Mouse (Mus musculus): ENCODE measurements around the gene Ganab. TPM values are rescaled to one million over a fixed set of nuclear protein-coding genes. Genes with fewer than 3 reads are reported as not detected.
"Not testable (repeated sequence)": the region's sequence is repeated elsewhere in the genome, so short reads cannot be mapped to it uniquely, and the experiment has no call there.

The Ganab gene
- total RNA-seq (2021): 10 to 100 TPM; 21.6 to 26.4 TPM
- long read RNA-seq, experiment 1, transcript Ganab-202 (24 exons, 3,788 nt): major isoform, 5 of 18 reads
- long read RNA-seq, experiment 1, transcript Ganab-201 (25 exons, 3,860 nt): major isoform, 5 of 18 reads
- long read RNA-seq, experiment 1, partial matches to known transcripts: 8 of 18 reads
- long read RNA-seq, experiment 1, other reads (novel, unspliced or antisense): 0 of 18 reads
- long read RNA-seq, experiment 2, transcript Ganab-202 (24 exons, 3,788 nt): major isoform, 5 of 11 reads
- long read RNA-seq, experiment 2, partial matches to known transcripts: 5 of 11 reads
- long read RNA-seq, experiment 2, other reads (novel, unspliced or antisense): 1 of 11 reads

DNA sequence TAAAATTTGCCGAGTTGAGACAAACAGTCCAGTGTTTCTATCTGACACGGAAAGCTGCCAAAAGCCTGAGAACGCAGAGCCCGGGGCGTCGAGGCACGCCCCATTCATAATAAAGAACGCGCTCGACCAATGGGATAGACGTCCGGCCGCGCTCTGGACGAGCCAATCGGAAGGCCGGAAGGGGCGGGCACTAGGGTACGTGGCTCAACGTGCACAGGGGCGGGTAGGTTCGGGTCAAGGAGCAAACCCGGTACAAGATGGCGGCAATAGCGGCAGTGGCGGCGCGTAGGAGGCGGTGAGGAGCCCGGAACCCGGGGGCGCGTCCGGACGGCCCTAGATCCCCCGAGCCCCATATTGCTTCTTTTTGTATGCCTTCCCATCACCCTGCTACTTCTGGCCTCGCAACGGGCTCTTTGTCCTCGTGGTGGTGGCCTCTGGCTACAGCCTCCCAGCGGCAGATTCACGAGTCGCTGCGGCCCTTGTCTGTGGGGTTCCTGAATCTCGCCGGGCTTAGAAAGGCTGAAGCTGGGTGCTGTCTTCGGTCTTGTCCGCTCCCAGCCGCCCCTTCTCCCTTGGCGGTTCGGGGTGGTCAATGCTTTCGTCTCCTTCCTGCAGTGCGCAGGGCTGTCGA is at the start of gene Ganab:
Gene Ganab (plus strand): TSS at position 207 of the 631 bp plus-strand sequence.
- Histone ChIP-seq H3K4me3 (peak within 1 kb of the TSS; percentile 91), H3K27ac (peak within 1 kb of the TSS; percentile 96)
- peak; percentile 33; the same call in 1 of the 2 replicates for TF ChIP-seq CTCF (IDR thresholded peaks at IDR 0.05)
- intact Hi-C loops (cut with DNase I): loop anchor here (2.0 kb wide), 2 partner anchors 21 to 27 kb away; partner anchors contain the start of gene Ubxn1
- peak; percentile 97 for DNase-seq

DNA sequence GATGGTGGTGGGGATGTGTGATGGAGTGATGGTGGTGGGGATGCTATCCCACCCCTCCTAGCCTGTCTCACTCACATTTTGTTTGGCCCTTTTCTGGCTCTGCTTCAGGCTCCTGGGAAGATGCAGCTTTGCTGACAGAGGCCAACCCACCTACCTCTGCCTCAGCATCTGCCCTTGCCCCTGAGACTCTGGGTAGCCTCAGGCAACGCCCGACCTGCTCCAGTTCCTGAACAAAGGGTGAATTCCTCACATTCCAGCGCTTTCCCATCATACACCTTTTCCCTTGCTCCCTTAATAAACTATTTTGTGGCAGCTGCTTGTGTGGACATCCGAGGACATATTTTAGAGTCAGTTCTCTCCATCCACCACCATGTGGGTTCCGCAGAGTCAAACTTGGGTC is 49.5 kb upstream of the Ganab start:
- Histone ChIP-seq H3K4me3 (no peak overlapping the region), H3K27ac (no peak overlapping the region)
- intact Hi-C loops (cut with DNase I): no loop called here
- no peak for TF ChIP-seq CTCF (IDR thresholded peaks at IDR 0.05)
- DNase-seq: no peak

DNA sequence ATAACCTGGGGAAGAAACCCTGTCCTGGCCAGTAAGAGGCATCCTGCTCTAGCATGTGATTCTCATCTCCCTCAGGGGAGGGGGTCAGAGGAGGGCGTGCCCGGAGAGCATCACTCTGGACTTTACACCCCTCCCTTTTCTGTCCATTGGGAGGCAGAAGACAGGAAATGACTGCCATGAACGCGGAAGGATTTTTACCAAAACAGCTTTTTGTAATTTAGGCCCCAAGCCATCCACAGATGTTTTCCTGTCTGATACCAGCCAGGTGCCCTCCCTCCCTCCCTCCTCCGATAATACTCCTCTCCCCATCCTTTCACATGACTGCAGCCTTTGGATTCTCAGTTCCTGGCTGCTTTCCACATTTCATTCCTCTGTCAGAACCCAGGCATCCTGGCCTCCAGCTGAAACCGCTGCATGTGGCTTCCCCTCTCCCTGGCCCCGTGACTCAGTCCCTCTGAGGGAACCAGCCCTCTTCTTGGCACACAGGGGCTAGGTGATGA is 47.4 kb upstream of the Ganab start, which contains the start of gene Lrrn4cl:
Gene Lrrn4cl (plus strand): TSS at position 367 of the 500 bp plus-strand sequence.
- peak; percentile 78 for DNase-seq
- TF ChIP-seq CTCF (IDR thresholded peaks at IDR 0.05): no peak
- intact Hi-C loops (cut with DNase I): no loop called here
- H3K27ac ChIP-seq: peak within 1 kb of the TSS; percentile 88
- H3K4me3 ChIP-seq: peak within 1 kb of the TSS; percentile 67

DNA sequence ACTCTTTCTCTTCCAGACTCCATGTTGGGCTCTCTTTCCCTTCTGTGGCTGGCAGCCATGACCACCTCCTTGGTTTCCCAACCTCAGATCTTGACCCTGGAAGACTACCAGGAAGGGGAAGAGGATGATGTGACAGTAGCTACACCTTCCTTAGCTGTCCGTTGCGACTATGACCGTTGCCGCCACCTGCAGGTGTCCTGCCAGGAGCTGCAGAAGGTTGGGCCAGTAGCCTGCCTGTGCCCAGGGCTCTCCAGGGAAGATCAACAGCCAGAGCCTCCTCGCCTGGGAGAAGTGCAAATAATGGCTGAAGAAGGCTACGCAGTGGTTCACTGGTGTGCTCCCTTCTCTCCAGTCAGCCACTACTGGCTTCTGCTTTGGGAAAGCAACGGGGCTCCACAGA is 46.2 kb upstream of the Ganab start:
- H3K27ac ChIP-seq: peak overlapping the region; percentile 88
- H3K4me3 ChIP-seq: peak overlapping the region; percentile 67
- intact Hi-C loops (cut with DNase I): no loop called here
- TF ChIP-seq CTCF (IDR thresholded peaks at IDR 0.05): no peak
- DNase-seq: no peak

DNA sequence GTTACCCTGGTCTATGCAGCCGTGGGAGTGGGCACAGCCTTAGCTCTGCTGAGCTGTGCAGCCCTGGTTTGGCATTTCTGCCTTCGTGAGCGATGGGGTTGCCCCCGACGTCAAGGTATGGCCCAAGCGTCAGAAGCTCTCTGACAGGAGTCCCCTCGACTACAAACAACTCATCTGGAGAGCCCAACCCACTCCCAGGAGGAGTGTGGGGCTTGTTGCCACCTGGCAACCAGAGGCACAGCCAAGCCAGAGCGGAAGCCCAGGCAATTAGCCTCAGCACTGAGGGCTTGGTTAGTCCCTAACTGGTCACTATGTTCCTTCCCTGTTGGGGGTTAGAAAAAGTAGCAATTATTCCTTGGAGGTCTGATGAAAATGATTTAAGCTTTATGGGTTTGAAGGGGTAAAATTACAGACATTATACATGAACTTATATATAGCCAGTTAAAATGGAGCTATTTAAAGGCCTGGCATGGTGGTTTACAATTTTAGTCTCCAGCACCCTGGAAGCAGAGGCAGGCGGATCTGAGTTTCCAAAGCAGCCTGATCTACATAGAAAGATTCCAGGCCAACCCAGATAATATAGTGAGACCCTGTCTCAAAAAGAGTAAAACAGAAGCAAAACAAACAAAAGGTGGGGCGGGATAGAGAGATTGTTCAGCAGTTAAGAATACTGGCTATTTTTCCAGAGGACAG is 45.5 kb upstream of the Ganab start:
- intact Hi-C loops (cut with DNase I): no loop called here
- Histone ChIP-seq H3K27ac (peak overlapping the region; percentile 88), H3K4me3 (peak overlapping the region; percentile 67)
- peak; percentile 81 for DNase-seq
- TF ChIP-seq CTCF (IDR thresholded peaks at IDR 0.05): no peak

DNA sequence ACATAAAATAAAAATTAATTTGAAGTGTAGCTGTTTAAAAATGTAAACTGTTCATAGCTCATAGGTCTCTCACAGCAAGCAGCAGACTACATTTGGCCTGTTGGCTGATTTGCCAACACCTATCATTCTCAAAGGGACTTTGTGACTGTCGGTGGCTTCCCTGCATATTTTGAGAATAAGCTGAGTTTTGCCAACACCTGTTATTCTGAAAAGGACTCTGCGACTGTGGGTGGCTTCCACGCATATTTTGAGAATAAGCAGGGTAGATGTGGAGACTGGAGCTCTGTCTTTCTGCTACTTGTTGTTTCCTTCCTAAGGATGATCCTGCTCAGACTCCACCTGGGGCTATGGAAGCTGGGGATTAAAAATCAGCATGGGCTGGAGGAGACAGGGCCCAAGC is 44.8 kb upstream of the Ganab start:
- peak overlapping the region; percentile 67 for H3K4me3 ChIP-seq
- no peak for DNase-seq
- H3K27ac ChIP-seq: no peak overlapping the region
- intact Hi-C loops (cut with DNase I): no loop called here
- TF ChIP-seq CTCF (IDR thresholded peaks at IDR 0.05): no peak

DNA sequence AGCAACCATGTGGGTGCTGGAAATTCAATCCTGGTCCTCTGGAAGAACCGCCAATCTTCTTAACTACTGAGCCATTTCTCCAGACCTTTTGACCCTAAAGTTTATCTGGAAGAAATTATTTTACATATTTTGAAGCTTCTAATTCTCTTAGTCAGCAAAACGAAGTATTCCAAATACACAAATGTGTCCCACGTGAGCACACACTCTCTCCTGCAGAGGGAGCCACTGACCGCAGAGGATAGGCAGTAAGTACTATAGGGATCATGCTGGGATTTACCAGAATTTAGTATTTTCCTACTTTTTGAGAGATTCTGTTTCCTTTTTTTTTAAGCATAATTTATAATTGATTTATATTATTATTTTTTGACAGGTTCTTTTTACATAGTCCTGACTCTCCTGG is 40.2 kb upstream of the Ganab start:
- TF ChIP-seq CTCF (IDR thresholded peaks at IDR 0.05): peak; percentile 79
- intact Hi-C loops (cut with DNase I): loop anchor here (1.0 kb wide), 1 partner anchor 253 kb away; no protein-coding TSS in a partner anchor
- no peak overlapping the region for H3K27ac ChIP-seq
- no peak overlapping the region for H3K4me3 ChIP-seq
- DNase-seq: peak; percentile 62

DNA sequence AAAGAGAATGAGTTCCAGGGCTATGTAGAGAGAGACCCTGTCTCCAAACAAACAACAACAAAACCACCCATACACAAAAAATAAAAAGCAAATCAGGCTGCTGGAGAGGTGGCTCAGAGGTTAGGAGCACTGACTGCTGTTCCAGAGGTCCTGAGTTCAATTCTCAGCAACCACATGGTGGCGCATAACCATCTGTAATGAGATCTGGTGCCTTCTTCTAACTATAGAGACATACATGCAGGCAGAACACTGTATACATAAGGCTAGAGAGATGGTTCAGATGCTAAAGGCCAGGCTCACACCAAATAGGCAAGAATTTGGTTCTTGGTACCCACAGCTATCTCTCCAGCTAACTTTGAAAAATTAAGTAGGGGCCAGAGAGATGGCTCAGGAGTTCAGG is 38.9 kb upstream of the Ganab start:
- Histone ChIP-seq H3K27ac (no peak overlapping the region), H3K4me3 (no peak overlapping the region)
- DNase-seq: no peak
- peak; percentile 54 for TF ChIP-seq CTCF (IDR thresholded peaks at IDR 0.05)
- intact Hi-C loops (cut with DNase I): no loop called here

DNA sequence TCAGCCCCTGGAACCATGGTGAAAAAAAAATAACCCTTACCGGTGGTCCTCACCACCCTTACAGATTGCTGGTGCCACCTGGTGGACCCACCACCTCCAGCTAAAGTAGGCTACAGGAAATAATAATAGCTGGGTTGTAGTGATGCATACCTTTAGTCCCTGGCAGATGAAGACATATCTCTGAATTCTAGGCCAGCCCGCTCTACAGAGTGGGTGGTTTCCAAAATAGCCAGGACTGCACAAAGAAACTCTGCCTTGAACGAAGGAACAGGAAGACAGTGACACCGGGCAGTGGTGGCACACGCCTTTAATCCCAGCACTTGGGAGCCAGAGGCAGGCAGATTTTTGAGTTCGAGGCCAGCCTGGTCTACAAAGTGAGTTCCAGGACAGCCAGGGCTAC is 33.6 kb upstream of the Ganab start:
- no peak overlapping the region for H3K27ac ChIP-seq
- intact Hi-C loops (cut with DNase I): no loop called here
- TF ChIP-seq CTCF (IDR thresholded peaks at IDR 0.05): no peak

DNA sequence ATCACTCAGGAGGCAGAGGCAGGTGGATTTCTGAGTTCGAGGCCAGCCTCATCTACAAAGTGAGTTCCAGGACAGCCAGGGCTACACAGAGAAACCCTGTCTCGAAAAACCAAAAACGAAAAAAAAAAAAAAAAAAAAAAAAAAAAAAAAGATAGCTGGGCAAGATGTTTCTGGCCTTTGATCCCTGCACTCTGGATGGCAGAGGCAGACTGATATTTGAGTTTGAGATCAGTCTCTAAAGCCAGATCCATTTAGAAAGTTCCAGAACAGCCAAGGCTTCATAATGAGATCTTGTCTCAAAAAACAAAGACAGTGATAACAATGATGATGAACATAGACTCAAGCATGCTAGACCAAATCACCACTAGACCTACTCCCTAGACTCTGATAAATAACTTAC is 27.5 kb upstream of the Ganab start:
- H3K27ac ChIP-seq: peak overlapping the region; percentile 94
- DNase-seq: not testable (repeated sequence)
- peak overlapping the region; percentile 94 for H3K4me3 ChIP-seq
- intact Hi-C loops (cut with DNase I): loop anchor here (2.0 kb wide), 1 partner anchor 28 kb away; the partner anchor contains the start of gene Ganab

More for the DNA sequence above, 33.6 kb upstream of the Ganab start:
- no peak overlapping the region for H3K4me3 ChIP-seq
- DNase-seq: no peak

DNA sequence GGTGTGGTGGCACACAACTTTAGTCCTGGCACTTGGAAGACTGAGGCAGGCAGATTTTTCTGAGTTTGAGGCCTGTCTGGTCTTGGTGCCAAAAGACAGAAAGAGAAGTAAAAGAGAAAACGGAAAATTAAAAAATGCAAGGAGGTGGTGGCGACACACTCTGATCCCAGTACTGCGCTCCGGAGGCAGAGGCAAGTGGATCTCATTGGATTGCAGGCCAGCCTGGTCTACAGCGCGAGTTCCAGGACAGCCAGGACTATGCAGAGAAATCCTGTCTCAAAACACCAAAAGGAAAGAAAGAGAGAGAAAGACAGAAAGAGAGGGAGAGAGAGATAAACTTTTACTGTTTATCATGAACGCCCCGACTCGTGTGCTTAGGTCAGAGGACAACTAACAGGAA is 27.0 kb upstream of the Ganab start:
- H3K27ac ChIP-seq: peak overlapping the region; percentile 94
- TF ChIP-seq CTCF (IDR thresholded peaks at IDR 0.05): no peak
- no peak for DNase-seq
- intact Hi-C loops (cut with DNase I): loop anchor here (1.0 to 2.0 kb wide), 2 partner anchors 28 to 97 kb away; partner anchors contain the start of gene Ganab
- H3K4me3 ChIP-seq: peak overlapping the region; percentile 94
